Mouse (Mus musculus) right cerebral cortex, postnatal 25 days (tissue): Measurements from ENCODE around the gene Vars.
A peak's percentile ranks its signal among the peaks of the same experiment; 100 is the strongest.
"Not testable (repeated sequence)": the region's sequence is repeated elsewhere in the genome, so short reads cannot be mapped to it uniquely, and the experiment has no call there.

Source experiments
- DNase-seq: peaks from one replicate; pipeline ENCODE4 v3.0.0; 2022

The Vars gene

GRCm38 (mm10) chr17:34972069-34972749 lies 28.6 kb upstream of the Vars start, which contains the start of the genes Hspa1a and Hspa1l:
TSS of gene Hspa1a (minus strand) at chr17:34972156.
TSS of gene Hspa1l (plus strand) at chr17:34972703.
- peak; percentile 80 for DNase-seq

GRCm38 (mm10) chr17:34975581-34976492 lies 24.9 kb upstream of the Vars start:
- DNase-seq, result no peak

- no peak for DNase-seq
Measured at GRCm38 (mm10) chr17:34977000-34977399, 23.8 kb upstream of the Vars start.

GRCm38 (mm10) chr17:34978239-34978638 lies 22.5 kb upstream of the Vars start:
- no peak for DNase-seq

- DNase-seq, result no peak
Measured at GRCm38 (mm10) chr17:34979631-34980030, 21.2 kb upstream of the Vars start.

GRCm38 (mm10) chr17:34980655-34981054 lies 20.1 kb upstream of the Vars start:
- no peak for DNase-seq

- peak; percentile 96 for DNase-seq
Measured at GRCm38 (mm10) chr17:34981690-34982180, 19.1 kb upstream of the Vars start, which contains the start of gene Lsm2. TSS of gene Lsm2 (plus strand) at chr17:34981862.

- no peak for DNase-seq
Measured at GRCm38 (mm10) chr17:34982328-34982727, 18.5 kb upstream of the Vars start.

GRCm38 (mm10) chr17:34984218-34984617 lies 16.6 kb upstream of the Vars start:
- DNase-seq, result no peak

GRCm38 (mm10) chr17:34994751-34995150 lies 6.0 kb upstream of the Vars start:
- no peak for DNase-seq

GRCm38 (mm10) chr17:34995192-34995591 lies 5.6 kb upstream of the Vars start:
- not testable (repeated sequence) for DNase-seq

GRCm38 (mm10) chr17:34995927-34996326 lies 4.9 kb upstream of the Vars start:
- not testable (repeated sequence) for DNase-seq

GRCm38 (mm10) chr17:34996411-34997141 lies 4.2 kb upstream of the Vars start:
- no peak for DNase-seq

GRCm38 (mm10) chr17:34997142-34997483 lies 3.7 kb upstream of the Vars start:
- no peak for DNase-seq

GRCm38 (mm10) chr17:34998526-34999430 lies 2.0 kb upstream of the Vars start:
- DNase-seq, result no peak

GRCm38 (mm10) chr17:34999871-35000716 lies 693 bp upstream of the Vars start:
- not testable (repeated sequence) for DNase-seq

- DNase-seq, result no peak
Measured at GRCm38 (mm10) chr17:35001452-35002152, 815 bp downstream of the Vars start.

- no peak for DNase-seq
Measured at GRCm38 (mm10) chr17:35002153-35002865, 1.5 kb downstream of the Vars start.

GRCm38 (mm10) chr17:35003022-35003838 lies 2.4 kb downstream of the Vars start:
- DNase-seq, result no peak
